Mouse (Mus musculus): ENCODE measurements around the gene Slc38a10. TPM values are rescaled to one million over a fixed set of nuclear protein-coding genes. Genes with fewer than 3 reads are reported as not detected.

Slc38a10 gene
- total and polyA plus RNA-seq, 3 experiments: 52.8 to 92.4 (median 69.5) TPM

- no peak for DNase-seq (ENCODE audit: low spot score)
- H3K4me3 ChIP-seq (ENCODE audit: low read depth, low read length): no peak overlapping the region
- peaks cover 25% of the 10 kb centered on the region for H3K9me3 ChIP-seq (replicated peaks)
- no peaks in the 10 kb centered on the region for H3K36me3 ChIP-seq (replicated peaks)
- TF ChIP-seq CTCF (IDR thresholded peaks at IDR 0.05; ENCODE audit: low read depth, low read length) (no peak), POLR2AphosphoS5 (IDR thresholded peaks at IDR 0.05; ENCODE audit: insufficient replicate concordance, low read depth, low read length) (no peak), GATA2 (IDR thresholded peaks at IDR 0.05; ENCODE audit: borderline replicate concordance, low read depth, low read length) (no peak), GATA1 (IDR thresholded peaks at IDR 0.05; ENCODE audit: borderline replicate concordance, low read length) (no peak)
- H3K27me3 ChIP-seq (ENCODE audit: insufficient read depth, low read length): peaks cover 75% of the 10 kb centered on the region
- peaks cover 21% of the 10 kb centered on the region for H3K4me1 ChIP-seq (ENCODE audit: insufficient read depth, low read depth, low read length)
- no peak for ATAC-seq (ENCODE audit: extremely low read depth, insufficient number of reproducible peaks, low FRiP score, poor library complexity, severe bottlenecking)
Observed at GRCm38 (mm10) chr11:120186145-120186740, 35.1 kb upstream of the Slc38a10 start.

GRCm38 (mm10) chr11:120185316-120186141 is 34.4 kb upstream of the Slc38a10 start:
- no peaks in the 10 kb centered on the region for H3K36me3 ChIP-seq (replicated peaks)
- H3K4me1 ChIP-seq (ENCODE audit: insufficient read depth, low read depth, low read length): peaks cover 16% of the 10 kb centered on the region
- DNase-seq (ENCODE audit: low spot score) (no peak), ATAC-seq (ENCODE audit: extremely low read depth, insufficient number of reproducible peaks, low FRiP score, poor library complexity, severe bottlenecking) (no peak)
- no peak overlapping the region for H3K4me3 ChIP-seq (ENCODE audit: low read depth, low read length)
- TF ChIP-seq CTCF (IDR thresholded peaks at IDR 0.05; ENCODE audit: low read depth, low read length) (no peak), TAL1 (conservative IDR thresholded peaks at IDR 0.05; ENCODE audit: low read depth, low read length) (no peak), POLR2AphosphoS5 (IDR thresholded peaks at IDR 0.05; ENCODE audit: insufficient replicate concordance, low read depth, low read length) (no peak), GATA1 (IDR thresholded peaks at IDR 0.05; ENCODE audit: borderline replicate concordance, low read length) (no peak)
- peaks cover 25% of the 10 kb centered on the region for H3K9me3 ChIP-seq (replicated peaks)
- H3K27me3 ChIP-seq (ENCODE audit: insufficient read depth, low read length): peaks cover 72% of the 10 kb centered on the region

DNA sequence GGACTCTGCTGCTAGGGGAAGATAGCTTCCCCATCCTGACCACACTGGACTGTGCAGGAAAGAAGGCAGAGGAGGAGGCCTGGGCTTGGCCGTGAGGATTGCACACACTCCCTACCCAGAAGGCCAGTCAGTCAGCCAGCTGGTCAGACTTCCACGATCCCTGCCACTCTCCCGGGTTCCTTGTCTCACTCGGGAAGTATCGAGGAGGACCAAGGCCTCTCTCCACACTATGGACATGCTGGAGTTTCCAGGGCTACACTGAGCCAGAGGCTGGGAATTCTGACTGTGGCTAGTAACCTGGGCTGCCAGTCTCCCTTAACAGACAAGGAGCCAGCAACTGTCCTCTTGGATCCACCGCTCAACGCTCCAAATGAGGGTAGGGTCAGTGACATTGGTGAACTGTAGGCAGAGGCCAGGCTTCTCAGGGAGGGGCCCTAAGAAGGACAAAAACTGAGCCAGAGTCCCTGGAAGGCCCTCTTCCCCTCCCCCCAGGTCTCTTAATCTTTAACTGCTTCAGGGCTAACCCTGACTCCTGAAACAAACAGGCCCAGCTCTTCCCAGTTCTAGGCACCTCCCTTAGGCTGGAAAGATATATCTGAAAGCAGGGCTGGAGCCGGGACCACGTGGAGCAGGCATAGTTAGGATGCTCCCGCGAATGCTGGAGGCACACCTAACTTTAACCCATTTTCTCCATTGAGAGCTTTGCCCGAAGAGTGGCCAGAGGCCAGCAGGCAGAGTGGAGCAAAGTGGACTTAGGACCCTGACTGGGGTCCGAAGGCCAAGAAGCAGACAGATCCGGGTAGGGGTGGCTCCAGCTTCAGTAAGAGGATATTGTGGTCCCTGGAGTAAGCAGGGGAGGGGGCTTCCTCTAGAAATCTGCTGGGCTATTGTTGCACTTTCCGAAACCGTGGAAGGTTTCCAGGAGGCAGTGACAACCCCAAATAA is 33.5 kb upstream of the Slc38a10 start:
- Histone ChIP-seq H3K4me3 (ENCODE audit: low read depth, low read length) (no peak overlapping the region), H3K27me3 (ENCODE audit: insufficient read depth, low read length) (peaks cover 76% of the 10 kb centered on the region), H3K9me3 (replicated peaks) (peaks cover 25% of the 10 kb centered on the region), H3K36me3 (replicated peaks) (no peaks in the 10 kb centered on the region), H3K4me1 (ENCODE audit: insufficient read depth, low read depth, low read length) (peaks cover 9% of the 10 kb centered on the region)
- no peak for TF ChIP-seq CTCF (IDR thresholded peaks at IDR 0.05; ENCODE audit: low read depth, low read length)
- no peak for TF ChIP-seq TAL1 (conservative IDR thresholded peaks at IDR 0.05; ENCODE audit: low read depth, low read length)
- no peak for TF ChIP-seq GATA2 (IDR thresholded peaks at IDR 0.05; ENCODE audit: borderline replicate concordance, low read depth, low read length)
- TF ChIP-seq GATA1 (IDR thresholded peaks at IDR 0.05; ENCODE audit: borderline replicate concordance, low read length): no peak
- no peak for TF ChIP-seq POLR2AphosphoS5 (IDR thresholded peaks at IDR 0.05; ENCODE audit: insufficient replicate concordance, low read depth, low read length)
- no peak for DNase-seq (ENCODE audit: low spot score)
- ATAC-seq (ENCODE audit: extremely low read depth, insufficient number of reproducible peaks, low FRiP score, poor library complexity, severe bottlenecking): no peak

DNA sequence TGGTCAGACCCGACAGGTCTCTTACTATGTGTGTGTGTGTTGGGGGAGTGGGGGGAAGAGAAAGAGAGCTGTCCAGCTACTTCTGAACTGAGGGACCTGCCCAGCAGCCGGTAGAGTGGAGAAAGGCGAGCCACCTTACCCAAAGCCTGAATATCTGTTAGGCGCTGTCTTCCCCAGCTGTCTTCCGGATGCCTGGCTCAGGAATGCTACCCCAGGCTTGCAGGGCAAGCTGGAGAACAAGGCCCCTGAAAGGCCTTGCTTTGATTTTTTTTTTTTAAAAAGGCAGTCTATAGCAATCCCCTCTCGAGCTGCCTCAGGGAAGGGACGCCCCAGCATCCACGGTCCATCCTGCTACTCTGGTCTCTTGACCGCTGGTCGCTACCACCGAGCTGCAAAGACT is 32.6 kb upstream of the Slc38a10 start:
- DNase-seq (ENCODE audit: low spot score): no peak
- no peak overlapping the region for H3K4me3 ChIP-seq (ENCODE audit: low read depth, low read length)
- H3K36me3 ChIP-seq (replicated peaks): no peaks in the 10 kb centered on the region
- peaks cover 25% of the 10 kb centered on the region for H3K9me3 ChIP-seq (replicated peaks)
- peaks cover 74% of the 10 kb centered on the region for H3K27me3 ChIP-seq (ENCODE audit: insufficient read depth, low read length)
- no peaks in the 10 kb centered on the region; the same call in 1 of the 2 replicates for H3K4me1 ChIP-seq (ENCODE audit: insufficient read depth, low read depth, low read length)
- ATAC-seq (ENCODE audit: extremely low read depth, insufficient number of reproducible peaks, low FRiP score, poor library complexity, severe bottlenecking): no peak
- TF ChIP-seq TAL1 (conservative IDR thresholded peaks at IDR 0.05; ENCODE audit: low read depth, low read length) (no peak), POLR2AphosphoS5 (IDR thresholded peaks at IDR 0.05; ENCODE audit: insufficient replicate concordance, low read depth, low read length) (no peak), GATA1 (IDR thresholded peaks at IDR 0.05; ENCODE audit: borderline replicate concordance, low read length) (no peak), GATA2 (IDR thresholded peaks at IDR 0.05; ENCODE audit: borderline replicate concordance, low read depth, low read length) (no peak), CTCF (IDR thresholded peaks at IDR 0.05; ENCODE audit: low read depth, low read length) (no peak)

GRCm38 (mm10) chr11:120183180-120183579 is 32.0 kb upstream of the Slc38a10 start:
- DNase-seq (ENCODE audit: low spot score) (no peak), ATAC-seq (ENCODE audit: extremely low read depth, insufficient number of reproducible peaks, low FRiP score, poor library complexity, severe bottlenecking) (no peak)
- H3K36me3 ChIP-seq (replicated peaks): no peaks in the 10 kb centered on the region
- peaks cover 22% of the 10 kb centered on the region for H3K9me3 ChIP-seq (replicated peaks)
- H3K27me3 ChIP-seq (ENCODE audit: insufficient read depth, low read length): peaks cover 75% of the 10 kb centered on the region
- no peaks in the 10 kb centered on the region for H3K4me1 ChIP-seq (ENCODE audit: insufficient read depth, low read depth, low read length)
- TF ChIP-seq TAL1 (conservative IDR thresholded peaks at IDR 0.05; ENCODE audit: low read depth, low read length) (no peak), CTCF (IDR thresholded peaks at IDR 0.05; ENCODE audit: low read depth, low read length) (no peak), POLR2AphosphoS5 (IDR thresholded peaks at IDR 0.05; ENCODE audit: insufficient replicate concordance, low read depth, low read length) (no peak), GATA1 (IDR thresholded peaks at IDR 0.05; ENCODE audit: borderline replicate concordance, low read length) (no peak), GATA2 (IDR thresholded peaks at IDR 0.05; ENCODE audit: borderline replicate concordance, low read depth, low read length) (no peak)
- H3K4me3 ChIP-seq (ENCODE audit: low read depth, low read length): no peak overlapping the region

Measured in G1E (cell line).